In genomic region chr11:69396772-69397171, GRCm38 (mm10) we compare ENCODE assay signal across 8 mouse cellular contexts. TPM values are rescaled to one million over a fixed set of nuclear protein-coding genes. Genes with fewer than 3 reads are reported as not detected.
DNase-seq lines count a peak whose midpoint lies in the region; ATAC-seq lines count a peak whose summit lies in the region.

No protein-coding gene starts in this region.

- H3K27ac ChIP-seq in heart, embryonic 12.5 days (ENCODE audit: poor library complexity, severe bottlenecking) = peak overlapping the region; percentile 93

- 20% methylated on average over 11 of the region's 11 CpGs for whole genome bisulfite sequencing in heart, embryonic 12.5 days

- no peaks in the 10 kb centered on the region for H3K9me3 ChIP-seq in heart, embryonic 12.5 days (replicated peaks)

- H3K27me3 ChIP-seq in heart, embryonic 12.5 days (replicated peaks) = no peaks in the 10 kb centered on the region; the same call in 1 of the 2 replicates

- peaks cover 26% of the 10 kb centered on the region for H3K36me3 ChIP-seq in heart, embryonic 12.5 days

- no peak for ATAC-seq in heart, embryonic 12.5 days (ENCODE audit: insufficient number of reproducible peaks, low FRiP score)

- H3K4me3 ChIP-seq in heart, embryonic 12.5 days = peak overlapping the region; percentile 60

- peak overlapping the region; percentile 76 for H3K4me2 ChIP-seq in heart, embryonic 12.5 days

- H3K9ac ChIP-seq in heart, embryonic 12.5 days = peak overlapping the region; percentile 82

- peaks cover 53% of the 10 kb centered on the region for H3K4me1 ChIP-seq in heart, embryonic 12.5 days (replicated peaks)

- DNase-seq in right cerebral cortex, postnatal 4 days = peak; percentile 22
- no peak for DNase-seq in right cerebral cortex, adult 2 months (ENCODE audit: low spot score in 2 of 2)
- DNase-seq in embryo, embryonic 9.5 days (ENCODE audit: extremely low spot score) = peak; percentile 36
- DNase-seq in kidney, adult 9 months = peak; percentile 69
- DNase-seq in lung, postnatal 14 days = peak; percentile 56
- peak; percentile 57 for DNase-seq in testis, postnatal 10 days (ENCODE audit: low spot score)
- DNase-seq in c-Kit-positive CD71-positive TER-119-positive erythroid progenitor cells, embryonic 14.5 days (ENCODE audit: low spot score) = no peak

RNA-seq across cellular contexts. Expression of gene Tmem88, which starts 1.3 kb away (rescaled TPM):
- 34.4 and 35.7 TPM in 2 replicates for polyA plus RNA-seq in heart, embryonic 12.5 days (2016; fragmentation: Nextera tagmentation; extraction: Ambion mirVana)

RNA-seq across cellular contexts. Expression of gene Cyb5d1, which starts 1.3 kb away (rescaled TPM):
- polyA plus RNA-seq in heart, embryonic 12.5 days (2016; fragmentation: Nextera tagmentation; extraction: Ambion mirVana) = 24.8 and 27.1 TPM in 2 replicates

RNA-seq across cellular contexts. Expression of gene Naa38, which starts 1.5 kb away (rescaled TPM):
- 147 and 150 TPM in 2 replicates for polyA plus RNA-seq in heart, embryonic 12.5 days (2016; fragmentation: Nextera tagmentation; extraction: Ambion mirVana)

RNA-seq across cellular contexts. Expression of gene Kdm6b, which starts 16.7 kb away (rescaled TPM):
- polyA plus RNA-seq in heart, embryonic 12.5 days (2016; fragmentation: Nextera tagmentation; extraction: Ambion mirVana) = 24.9 and 25.4 TPM in 2 replicates

RNA-seq across cellular contexts. Expression of gene Chd3, which starts 27.6 kb away (rescaled TPM):
- polyA plus RNA-seq in heart, embryonic 12.5 days (2016; fragmentation: Nextera tagmentation; extraction: Ambion mirVana) = 19.2 and 23.5 TPM in 2 replicates

Comparison
In these comparisons a context has a peak if more than half of its experiments do, and no peak if none do; other contexts are left out.
1. DNase-seq: peak in right cerebral cortex, postnatal 4 days (single experiment), embryo, embryonic 9.5 days (single experiment), kidney, adult 9 months (single experiment), lung, postnatal 14 days (single experiment) and testis, postnatal 10 days (single experiment); none in right cerebral cortex, adult 2 months (0 of 2) and c-Kit-positive CD71-positive TER-119-positive erythroid progenitor cells, embryonic 14.5 days (single experiment).